Mouse (Mus musculus) ES-E14 (cell line): ENCODE measurements around the gene Nek1. TPM values are rescaled to one million over a fixed set of nuclear protein-coding genes. Genes with fewer than 3 reads are reported as not detected.
"Not testable (repeated sequence)": the region's sequence is repeated elsewhere in the genome, so short reads cannot be mapped to it uniquely, and the experiment has no call there.

ENCODE experiments used
- DNase-seq: peaks from one replicate; pipeline ENCODE4 v3.0.0-alpha.2; 2013; ENCODE audit warnings: low read depth, low spot score
- H3K27ac ChIP-seq: 2 replicates; pipeline ENCODE4 v1.5.1; 2012; ENCODE audit warnings: low read depth, mild to moderate bottlenecking, low read length, moderate library complexity, mixed read lengths; ENCODE audit not compliant: poor library complexity, insufficient read depth, severe bottlenecking
- H3K36me3 ChIP-seq: 2 replicates; pipeline ENCODE4 v1.6.1; 2012; ENCODE audit warnings: mild to moderate bottlenecking, low read length, moderate library complexity, mixed read lengths; ENCODE audit not compliant: control insufficient read depth, poor library complexity, insufficient read depth, severe bottlenecking
- H3K4me1 ChIP-seq, 2 experiments: fragments of 150-350 bp in 1 of 2; sonication (generic) in 1 of 2; 2 replicates each; pipeline ENCODE4 v1.6.1; 2012; ENCODE audit warnings: low read length in 2 of 2, mild to moderate bottlenecking in 1 of 2, mixed read lengths in 1 of 2; ENCODE audit not compliant: control insufficient read depth in 2 of 2, insufficient read depth in 2 of 2, poor library complexity in 1 of 2
- H3K4me3 ChIP-seq, 2 experiments: fragments of 150-350 bp in 1 of 2; sonication (generic) in 1 of 2; 2 replicates each; pipeline ENCODE4 v1.5.1; 2012; ENCODE audit warnings: low read length in 2 of 2, low read depth in 1 of 2, mild to moderate bottlenecking in 1 of 2, mixed read lengths in 1 of 2; ENCODE audit not compliant: insufficient read depth in 1 of 2, poor library complexity in 1 of 2, severe bottlenecking in 1 of 2
- H3K9ac ChIP-seq: 2 replicates; pipeline ENCODE4 v1.6.1; 2012; ENCODE audit warnings: low read depth, mild to moderate bottlenecking, low read length, mixed read lengths; ENCODE audit not compliant: poor library complexity, insufficient read depth, severe bottlenecking
- H3K9me3 ChIP-seq: fragments of 150-350 bp; sonication (generic); 2 replicates; pipeline ENCODE4 v1.6.1; 2012; ENCODE audit warnings: low read depth, mild to moderate bottlenecking, low read length; ENCODE audit not compliant: control insufficient read depth, insufficient read depth
- CHD2 ChIP-seq: IDR thresholded peaks from 2 replicates; pipeline ENCODE4 v1.6.1; 2014; ENCODE audit warnings: mild to moderate bottlenecking, low read depth, low read length, inconsistent platforms
- HCFC1 ChIP-seq: IDR thresholded peaks from 2 replicates; pipeline ENCODE4 v1.6.1; 2012; ENCODE audit warnings: low read length, inconsistent platforms, borderline replicate concordance; ENCODE audit not compliant: insufficient read depth
- MAFK ChIP-seq: IDR thresholded peaks from 2 replicates; pipeline ENCODE4 v1.6.1; 2014; ENCODE audit warnings: mild to moderate bottlenecking, low read depth, low read length, inconsistent platforms; ENCODE audit not compliant: insufficient read depth
- ZC3H11A ChIP-seq: IDR thresholded peaks from 2 replicates; pipeline ENCODE4 v1.6.1; 2012; ENCODE audit warnings: low read depth, mild to moderate bottlenecking, inconsistent platforms, low read length, borderline replicate concordance
- ZNF384 ChIP-seq: IDR thresholded peaks from 2 replicates; pipeline ENCODE4 v1.6.1; 2012; ENCODE audit warnings: low read depth, low read length, inconsistent platforms
- in situ Hi-C, 2 experiments: fragments of 600-800 bp; cut with MboI; formaldehyde crosslinking; loops; one replicate each; pipeline ENCODE4 v1.15.1; 2025; ENCODE audit warnings: low sequenced_read_pairs in 2 of 2, inconsistent platforms in 1 of 2; ENCODE audit not compliant: unreplicated experiment in 2 of 2
- total RNA-seq: library from RNA; depleted of rRNA; stranded (reverse); fragments of 300-350 nt; gene quantifications from 2 replicates; pipeline ENCODE4 v1.2.3, GENCODE M21; 2012

The Nek1 gene
- total RNA-seq, 1 experiment = 8.9 TPM

GRCm38 (mm10) chr8:60981388-60981787 lies 11.6 kb upstream of the Nek1 start:
- Histone ChIP-seq H3K9me3 (no peaks in the 10 kb centered on the region), H3K27ac (no peak overlapping the region), H3K36me3 (no peaks in the 10 kb centered on the region), H3K9ac (no peak overlapping the region), H3K4me1 (peaks cover 0 to 6% of the 10 kb centered on the region in 2 experiments; a peak in 1 of 4 replicates), H3K4me3 (peak overlapping the region in 1 of 2 experiments; percentile 97; a peak in 2 of 4 replicates)
- in situ Hi-C loops = no loop called here
- TF ChIP-seq MAFK (no peak), ZC3H11A (no peak), ZNF384 (no peak), CHD2 (no peak)
- no peak for DNase-seq

GRCm38 (mm10) chr8:60982701-60983687 lies 10.0 kb upstream of the Nek1 start, which contains the start of gene Clcn3:
TSS of gene Clcn3 (minus strand) at chr8:60983300.
- Histone ChIP-seq H3K27ac (peak within 1 kb of the TSS; percentile 24; the same call in 1 of the 2 replicates), H3K4me3 (peak within 1 kb of the TSS; percentile 81 to 97), H3K36me3 (no peaks in the 10 kb centered on the region), H3K9ac (peak within 1 kb of the TSS; percentile 86), H3K4me1 (0 out of 4 replicates have a peak, but pooled peaks cover 0 to 4% of the 10 kb centered on the region in 2 experiments), H3K9me3 (no peaks in the 10 kb centered on the region)
- DNase-seq = peak; percentile 98
- TF ChIP-seq MAFK (no peak), CHD2 (no peak), HCFC1 (peak; percentile 79)
- in situ Hi-C loops = no loop called here

- peak overlapping the region; percentile 60 to 97 for H3K4me3 ChIP-seq
- in situ Hi-C loops = no loop called here
- no peak for DNase-seq
- H3K4me1 ChIP-seq = 0 out of 4 replicates have a peak, but pooled peaks cover 0 to 4% of the 10 kb centered on the region in 2 experiments
- TF ChIP-seq ZNF384 = no peak
- no peak for TF ChIP-seq CHD2
- TF ChIP-seq ZC3H11A = no peak
- no peak for TF ChIP-seq MAFK
- no peak for TF ChIP-seq HCFC1
- H3K36me3 ChIP-seq = no peaks in the 10 kb centered on the region
- H3K27ac ChIP-seq = peak overlapping the region; percentile 24; the same call in 1 of the 2 replicates
- H3K9ac ChIP-seq = peak overlapping the region; percentile 74
- no peaks in the 10 kb centered on the region for H3K9me3 ChIP-seq
Measured at GRCm38 (mm10) chr8:60983688-60984079, 9.3 kb upstream of the Nek1 start.

- H3K4me3 ChIP-seq, in situ Hi-C loops, H3K9ac ChIP-seq: not testable (repeated sequence)
Measured at GRCm38 (mm10) chr8:60984260-60985010, 8.6 kb upstream of the Nek1 start.

More at GRCm38 (mm10) chr8:60984260-60985010, 8.6 kb upstream of the Nek1 start:
- H3K4me1 ChIP-seq, H3K9me3 ChIP-seq, H3K27ac ChIP-seq, H3K36me3 ChIP-seq, DNase-seq: not testable (repeated sequence)
